Mouse (Mus musculus): Measurements from ENCODE around the gene Enpp1.

Gene Enpp1

GRCm38 (mm10) chr10:24711480-24712366 lies at the start of gene Enpp1:
Gene Enpp1 (minus strand): TSS chr10:24712159.
- peak; percentile 56 to 74 for DNase-seq

- DNase-seq, result no peak
Observed at GRCm38 (mm10) chr10:24758326-24758915, 46.5 kb upstream of the Enpp1 start.

GRCm38 (mm10) chr10:24754874-24755540 lies 43.0 kb upstream of the Enpp1 start:
- no peak for DNase-seq

GRCm38 (mm10) chr10:24754251-24754835 lies 42.4 kb upstream of the Enpp1 start:
- DNase-seq, result no peak

- no peak for DNase-seq
Observed at GRCm38 (mm10) chr10:24753536-24754250, 41.7 kb upstream of the Enpp1 start.

- DNase-seq, result no peak
Observed at GRCm38 (mm10) chr10:24742950-24743487, 31.1 kb upstream of the Enpp1 start.

GRCm38 (mm10) chr10:24741229-24742198 lies 29.6 kb upstream of the Enpp1 start:
- DNase-seq, result no peak

GRCm38 (mm10) chr10:24739171-24739570 lies 27.2 kb upstream of the Enpp1 start:
- no peak for DNase-seq

GRCm38 (mm10) chr10:24738456-24738855 lies 26.5 kb upstream of the Enpp1 start:
- peak; percentile 9 to 45 for DNase-seq

GRCm38 (mm10) chr10:24735027-24735777 lies 23.2 kb upstream of the Enpp1 start:
- no peak for DNase-seq

- DNase-seq, result no peak
Observed at GRCm38 (mm10) chr10:24727478-24727877, 15.5 kb upstream of the Enpp1 start.

GRCm38 (mm10) chr10:24725197-24725596 lies 13.2 kb upstream of the Enpp1 start:
- no peak for DNase-seq

GRCm38 (mm10) chr10:24721841-24722240 lies 9.9 kb upstream of the Enpp1 start:
- DNase-seq, result no peak

- DNase-seq, result no peak
Observed at GRCm38 (mm10) chr10:24719383-24719782, 7.4 kb upstream of the Enpp1 start.

- DNase-seq, result no peak
Observed at GRCm38 (mm10) chr10:24718720-24719119, 6.8 kb upstream of the Enpp1 start.

- no peak for DNase-seq
Observed at GRCm38 (mm10) chr10:24718058-24718457, 6.1 kb upstream of the Enpp1 start.

GRCm38 (mm10) chr10:24716232-24716631 lies 4.3 kb upstream of the Enpp1 start:
- DNase-seq, result no peak

GRCm38 (mm10) chr10:24712901-24713300 lies 942 bp upstream of the Enpp1 start:
- DNase-seq, result no peak

- DNase-seq, result no peak
Observed at GRCm38 (mm10) chr10:24712367-24712761, 405 bp upstream of the Enpp1 start.

- DNase-seq, result peak in 1 of 2 experiments; percentile 10
Observed at GRCm38 (mm10) chr10:24711071-24711470, 888 bp downstream of the Enpp1 start.
